Mouse (Mus musculus) C3H10T1/2 (cell line): Measurements from ENCODE around the gene Atp6v0e2. TPM values are rescaled to one million over a fixed set of nuclear protein-coding genes. Genes with fewer than 3 reads are reported as not detected.

Experiments used
- polyA plus RNA-seq, 2 experiments: library from polyadenylated mRNA; unstranded; fragments of >200 nt; fragmentation: generic; extraction: Trizol; gene quantifications; one replicate each; pipeline ENCODE4 v1.2.1; 2012; ENCODE audit warnings: missing spikeins in 2 of 2

The Atp6v0e2 gene
- 1 to 10 TPM in 1 of 2 experiments, under 1 TPM in 1; 0.92 to 2.3 TPM for polyA plus RNA-seq

DNA sequence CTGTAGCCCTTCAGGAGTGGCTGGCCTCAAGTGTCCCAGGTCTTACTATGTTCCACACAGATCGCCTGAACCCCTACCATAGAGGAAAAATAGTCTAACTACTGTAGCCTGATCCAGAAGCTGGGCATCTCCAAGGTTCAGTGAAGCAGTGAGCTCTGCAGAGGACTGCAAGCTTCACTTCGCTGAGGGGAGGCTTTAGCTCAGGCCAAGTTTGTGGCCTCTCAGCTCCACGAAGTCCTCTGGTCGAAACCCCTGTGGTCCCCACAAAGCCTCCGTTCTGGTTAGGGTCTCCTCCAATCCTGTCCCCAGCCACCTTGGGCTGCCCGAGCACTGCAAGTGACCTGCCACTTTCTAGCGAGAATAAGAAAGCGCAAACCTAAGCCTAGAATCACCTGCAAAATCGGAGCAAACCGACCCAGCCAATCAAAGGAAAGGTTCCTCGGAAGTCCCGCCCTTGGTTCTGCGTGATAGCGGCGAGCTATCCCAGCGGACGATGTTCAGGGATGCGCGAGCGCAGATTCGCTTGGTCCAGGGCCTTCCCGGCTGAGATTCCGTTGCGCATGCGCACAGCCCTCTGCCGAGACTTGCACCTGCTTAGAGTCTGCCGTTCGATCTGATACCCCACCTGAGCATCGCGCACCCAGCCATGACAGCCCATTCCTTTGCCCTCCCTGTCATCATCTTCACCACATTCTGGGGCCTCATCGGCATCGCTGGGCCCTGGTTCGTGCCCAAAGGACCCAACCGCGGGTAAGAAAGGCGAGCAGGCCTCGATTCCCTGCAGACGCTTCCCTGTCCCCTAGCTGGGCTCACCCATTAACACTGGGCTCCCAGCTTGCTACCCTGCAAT is at the start of gene Atp6v0e2:
Gene Atp6v0e2 (plus strand): TSS at position 511 of the 850 bp plus-strand sequence.

DNA sequence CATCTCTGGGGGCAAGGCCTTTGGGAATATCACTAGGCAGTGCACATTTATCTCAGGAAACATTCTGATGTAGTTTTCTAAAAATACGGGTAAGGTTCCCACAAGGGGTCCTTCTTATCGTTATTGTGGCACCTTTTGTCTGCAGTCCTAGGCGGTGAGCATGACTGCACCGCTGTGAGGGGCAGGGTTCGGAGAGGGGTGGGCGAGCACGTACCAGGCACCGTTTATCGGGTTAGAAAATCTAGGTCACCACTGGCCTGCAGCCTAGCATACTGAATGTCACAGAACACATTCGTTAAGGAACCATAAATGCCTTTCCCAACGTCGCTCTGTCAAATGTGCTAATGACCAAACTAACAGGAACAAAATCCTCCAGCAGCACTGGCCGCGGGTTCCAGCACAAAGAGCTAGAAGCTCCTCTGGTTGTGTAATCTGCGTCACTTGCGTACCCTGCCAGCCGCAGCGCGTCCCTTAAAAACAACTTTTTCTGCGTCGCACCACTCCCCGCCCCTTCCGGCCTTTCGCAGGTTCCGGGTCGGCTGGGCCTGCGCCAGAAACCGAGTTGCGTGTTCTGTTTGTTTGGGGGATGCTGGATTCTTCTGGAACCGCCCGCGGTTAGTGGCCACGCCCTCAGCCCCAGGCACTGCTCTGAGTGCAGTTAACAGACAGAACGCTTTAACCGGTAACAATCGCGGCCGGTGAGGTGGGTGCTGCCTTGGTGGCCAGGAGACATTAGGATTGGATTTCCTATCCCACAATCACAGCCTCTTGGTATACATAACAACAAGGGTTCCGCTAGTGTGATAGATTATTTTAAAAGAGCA is 17.1 kb downstream of the Atp6v0e2 start, which contains the start of gene Lrrc61:
Gene Lrrc61 (plus strand): TSS at position 517 of the 824 bp plus-strand sequence.

GRCm38 (mm10) chr6:48572572-48573061 is 35.2 kb downstream of the Atp6v0e2 start, which contains the start of gene Rarres2:
Gene Rarres2 (minus strand): TSS chr6:48572789.

DNA sequence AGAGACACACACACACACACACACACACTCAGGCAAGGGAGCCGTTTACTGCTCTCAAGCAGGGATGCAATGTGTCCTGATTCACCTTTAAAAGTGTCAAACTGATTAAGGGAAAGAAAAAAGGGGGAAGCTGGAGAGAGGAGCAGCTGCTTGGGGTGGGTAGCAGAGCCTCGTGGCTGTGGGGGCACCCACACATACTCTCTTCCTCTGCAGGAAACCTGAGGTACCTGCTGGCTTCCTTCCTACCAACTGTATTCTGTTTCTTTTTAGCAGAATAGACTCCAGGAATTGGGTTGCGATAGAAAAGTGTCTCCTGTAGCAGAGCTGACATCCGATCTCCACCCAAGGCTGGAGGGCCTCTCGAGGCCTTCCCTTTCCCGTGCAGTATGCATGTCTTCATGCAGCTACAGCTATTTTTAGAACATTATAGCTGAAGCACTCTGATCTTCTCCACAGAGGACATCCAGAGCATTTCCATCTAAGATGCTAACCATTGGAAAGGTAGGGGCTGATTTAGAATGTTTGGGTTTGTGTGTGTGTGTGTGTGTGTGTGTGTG is 51.9 kb downstream of the Atp6v0e2 start, which contains the start of gene Gm45021:
Gene Gm45021 (plus strand): TSS at position 417 of the 557 bp plus-strand sequence.

Other genes starting within 250 kb of the Atp6v0e2 start
- gene Krba1, start 142.0 kb upstream of the Atp6v0e2 start, polyA plus RNA-seq: under 1 TPM; 0.02 to 0.30 TPM
- 1 to 10 TPM in 1 of 2 experiments, under 1 TPM in 1; 0.02 to 1.2 TPM for gene Zfp467, start 91.8 kb upstream of the Atp6v0e2 start, polyA plus RNA-seq
- gene Sspo, start 89.4 kb upstream of the Atp6v0e2 start, polyA plus RNA-seq: under 1 TPM in 1 of 2 experiments, not detected in 1; 0.06 TPM
- gene Lrrc61, start 17.2 kb downstream of the Atp6v0e2 start, polyA plus RNA-seq: 10 to 100 TPM in 1 of 2 experiments, 1 to 10 TPM in 1; 1.8 to 19.9 TPM
- gene Rarres2, start 35.2 kb downstream of the Atp6v0e2 start, polyA plus RNA-seq: 10 to 100 TPM in 1 of 2 experiments, under 1 TPM in 1; 0.09 to 44.4 TPM
- not detected for gene Gm45021, start 52.0 kb downstream of the Atp6v0e2 start, polyA plus RNA-seq
- 1 to 10 TPM; 2.3 to 8.6 TPM for gene Repin1, start 56.3 kb downstream of the Atp6v0e2 start, polyA plus RNA-seq
- 1 to 10 TPM in 1 of 2 experiments, not detected in 1; 1.6 TPM for gene Gm44965, start 56.3 kb downstream of the Atp6v0e2 start, polyA plus RNA-seq
- 1 to 10 TPM in 1 of 2 experiments, under 1 TPM in 1; 0.67 to 2.8 TPM for gene Zfp775, start 64.4 kb downstream of the Atp6v0e2 start, polyA plus RNA-seq
- under 1 TPM in 1 of 2 experiments, not detected in 1; 0.02 TPM for gene AI854703, start 89.1 kb downstream of the Atp6v0e2 start, polyA plus RNA-seq
- gene Gimap8, start 109.6 kb downstream of the Atp6v0e2 start, polyA plus RNA-seq: not detected
- under 1 TPM in 1 of 2 experiments, not detected in 1; 0.08 TPM for gene Gimap9, start 138.5 kb downstream of the Atp6v0e2 start, polyA plus RNA-seq
- not detected for gene Gimap4, start 146.9 kb downstream of the Atp6v0e2 start, polyA plus RNA-seq
- gene Gimap6, start 170.6 kb downstream of the Atp6v0e2 start, polyA plus RNA-seq: not detected
- gene Gm28053, start 181.0 kb downstream of the Atp6v0e2 start, polyA plus RNA-seq: not detected
- gene Gimap7, start 181.0 kb downstream of the Atp6v0e2 start, polyA plus RNA-seq: not detected
- gene Gimap1, start 201.4 kb downstream of the Atp6v0e2 start, polyA plus RNA-seq: not detected
- gene Gimap5, start 208.6 kb downstream of the Atp6v0e2 start, polyA plus RNA-seq: not detected
- gene Gimap3, start 233.2 kb downstream of the Atp6v0e2 start, polyA plus RNA-seq: not detected